Mouse (Mus musculus): ENCODE results near the gene Hspd1.

GRCm38 (mm10) chr1:55123561-55123960 lies 35.5 kb upstream of the Hspd1 start:
- TF ChIP-seq CTCF (IDR thresholded peaks at IDR 0.05 in 2 of 3, conservative IDR thresholded peaks at IDR 0.05 in 1 of 3; ENCODE audit: control insufficient read depth in 1 of 3, insufficient read depth in 1 of 3, low read depth in 2 of 3, low read length in 3 of 3, poor library complexity in 1 of 3, severe bottlenecking in 1 of 3) (no peak), SIN3A (IDR thresholded peaks at IDR 0.05; ENCODE audit: low read length) (no peak), EP300 (IDR thresholded peaks at IDR 0.05; ENCODE audit: low read depth in 1 of 2, low read length in 2 of 2) (no peak), ELF1 (IDR thresholded peaks at IDR 0.05; ENCODE audit: low read depth, low read length) (no peak), ZNF384 (IDR thresholded peaks at IDR 0.05; ENCODE audit: low read depth, low read length) (no peak), POLR2A (IDR thresholded peaks at IDR 0.05; ENCODE audit: control insufficient read depth in 1 of 2, insufficient read depth in 1 of 2, low read depth in 1 of 2, low read length in 2 of 2, poor library complexity in 1 of 2) (no peak), CHD2 (IDR thresholded peaks at IDR 0.05; ENCODE audit: low read length) (no peak), TCF12 (IDR thresholded peaks at IDR 0.05; ENCODE audit: low read depth, low read length) (no peak)

Data from MEL (cell line).